Mouse (Mus musculus): ENCODE measurements around the gene S100a1. TPM values are rescaled to one million over a fixed set of nuclear protein-coding genes. Genes with fewer than 3 reads are reported as not detected.

Gene S100a1
- total and polyA plus RNA-seq, 2 experiments = 123 to 335 TPM

DNA sequence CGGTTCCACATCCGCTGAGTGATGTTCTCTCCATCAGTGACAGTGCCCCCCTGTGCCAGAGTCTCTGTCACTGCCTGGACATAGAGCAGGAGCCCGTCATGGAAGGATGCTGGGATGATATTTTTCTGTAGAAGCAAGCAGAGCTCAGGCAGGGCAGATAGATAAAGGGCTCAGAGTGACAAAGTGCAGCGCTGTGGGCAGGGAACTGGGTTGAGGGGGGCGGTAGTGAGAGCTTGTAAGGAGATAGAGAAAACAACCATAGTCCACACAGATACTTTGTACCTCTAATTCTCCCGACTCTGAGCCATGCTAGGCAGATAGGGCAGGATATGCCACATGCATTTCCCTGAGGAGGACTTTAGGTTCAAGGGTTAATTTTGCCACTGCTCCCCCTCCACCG lies 51.6 kb downstream of the S100a1 start:
- no peak overlapping the region for H3K9ac ChIP-seq (ENCODE audit: low read depth, low read length)
- no peaks in the 10 kb centered on the region; the same call in 1 of the 2 replicates for H3K79me2 ChIP-seq (ENCODE audit: control insufficient read depth, insufficient read depth, low read length)
- WGBS = 41% methylated on average over 7 of the region's 7 CpGs
- TF ChIP-seq POLR2A (IDR thresholded peaks at IDR 0.05; ENCODE audit: extremely low read depth, insufficient read depth, low read length) (no peak), CTCF (IDR thresholded peaks at IDR 0.05; ENCODE audit: low read depth, low read length) (no peak)
- no peak overlapping the region for H3K27ac ChIP-seq (replicated peaks; ENCODE audit: insufficient read depth, low read depth, low read length)
- DNase-seq (ENCODE audit: extremely low read depth, low read depth, low spot score) = no peak
- no peaks in the 10 kb centered on the region for H3K4me1 ChIP-seq (ENCODE audit: control insufficient read depth, insufficient read depth, low read length)
- peaks cover 13% of the 10 kb centered on the region for H3K27me3 ChIP-seq (ENCODE audit: control insufficient read depth, insufficient read depth, low read length)
- peak overlapping the region; percentile 14; the same call in 1 of the 2 replicates for H3K4me3 ChIP-seq (ENCODE audit: insufficient read depth, low read depth, low read length)
- H3K36me3 ChIP-seq (ENCODE audit: control insufficient read depth, insufficient read depth, low read length) = no peaks in the 10 kb centered on the region

DNA sequence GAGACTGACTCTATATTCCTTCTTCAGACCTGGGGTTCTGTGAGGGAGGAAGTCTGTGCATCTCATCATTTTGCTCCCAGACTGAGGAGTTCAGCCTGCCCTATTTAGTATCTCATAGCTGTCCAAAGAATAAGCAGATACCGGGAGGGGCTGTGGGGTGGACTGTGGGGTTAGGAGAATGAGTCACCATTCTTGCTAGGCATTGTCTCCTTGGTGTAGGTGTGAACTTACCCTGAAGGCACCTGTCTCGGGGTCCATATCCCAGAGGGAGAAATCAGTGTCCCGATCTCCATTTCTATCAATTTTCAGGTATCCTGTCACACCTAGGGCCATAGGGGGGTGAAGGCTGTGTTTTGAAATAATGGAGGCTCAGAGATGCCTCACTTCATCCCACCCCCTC lies 52.3 kb downstream of the S100a1 start:
- TF ChIP-seq POLR2A (IDR thresholded peaks at IDR 0.05; ENCODE audit: extremely low read depth, insufficient read depth, low read length) (no peak), CTCF (IDR thresholded peaks at IDR 0.05; ENCODE audit: low read depth, low read length) (no peak)
- no peak for DNase-seq (ENCODE audit: extremely low read depth, low read depth, low spot score)
- Histone ChIP-seq H3K27ac (replicated peaks; ENCODE audit: insufficient read depth, low read depth, low read length) (no peak overlapping the region), H3K79me2 (ENCODE audit: control insufficient read depth, insufficient read depth, low read length) (no peaks in the 10 kb centered on the region; the same call in 1 of the 2 replicates), H3K9ac (ENCODE audit: low read depth, low read length) (no peak overlapping the region), H3K4me3 (ENCODE audit: insufficient read depth, low read depth, low read length) (no peak overlapping the region), H3K27me3 (ENCODE audit: control insufficient read depth, insufficient read depth, low read length) (peaks cover 13% of the 10 kb centered on the region), H3K4me1 (ENCODE audit: control insufficient read depth, insufficient read depth, low read length) (no peaks in the 10 kb centered on the region), H3K36me3 (ENCODE audit: control insufficient read depth, insufficient read depth, low read length) (no peaks in the 10 kb centered on the region)
- 73% methylated on average over 3 of the region's 3 CpGs for WGBS

Other genes starting within 250 kb of the S100a1 start
- gene Dennd4b, start 249.2 kb downstream of the S100a1 start, total RNA-seq (2014; rRNA removed) = 2.2 and 2.8 TPM in 2 replicates
- 4.7 and 9.2 TPM in 2 replicates for gene Dennd4b, start 249.2 kb downstream of the S100a1 start, polyA plus RNA-seq (2012; rRNA removed)
- 6.3 and 7.7 TPM in 2 replicates for gene Gatad2b, start 221.2 kb downstream of the S100a1 start, total RNA-seq (2014; rRNA removed)
- 6.6 and 7.1 TPM in 2 replicates for gene Gatad2b, start 221.2 kb downstream of the S100a1 start, polyA plus RNA-seq (2012; rRNA removed)
- gene Slc27a3, start 124.5 kb downstream of the S100a1 start, total RNA-seq (2014; rRNA removed) = 0.37 and 1.1 TPM in 2 replicates
- gene Slc27a3, start 124.5 kb downstream of the S100a1 start, polyA plus RNA-seq (2012; rRNA removed) = 1.00 and 2.3 TPM in 2 replicates
- 8.9 and 11.3 TPM in 2 replicates for gene Ints3, start 80.8 kb downstream of the S100a1 start, total RNA-seq (2014; rRNA removed)
- gene Ints3, start 80.8 kb downstream of the S100a1 start, polyA plus RNA-seq (2012; rRNA removed) = 11.4 and 12.4 TPM in 2 replicates
- 5.6 and 8.3 TPM in 2 replicates for gene Npr1, start 48.5 kb downstream of the S100a1 start, total RNA-seq (2014; rRNA removed)
- 10.2 and 13.2 TPM in 2 replicates for gene Npr1, start 48.5 kb downstream of the S100a1 start, polyA plus RNA-seq (2012; rRNA removed)
- gene Ilf2, start 38.3 kb downstream of the S100a1 start, total RNA-seq (2014; rRNA removed) = 13.2 and 16.0 TPM in 2 replicates
- gene Ilf2, start 38.3 kb downstream of the S100a1 start, polyA plus RNA-seq (2012; rRNA removed) = 6.5 and 6.9 TPM in 2 replicates
- gene Snapin, start 23.4 kb downstream of the S100a1 start, total RNA-seq (2014; rRNA removed) = 12.8 and 18.5 TPM in 2 replicates
- 10.4 and 10.6 TPM in 2 replicates for gene Snapin, start 23.4 kb downstream of the S100a1 start, polyA plus RNA-seq (2012; rRNA removed)
- gene Chtop, start 4.9 kb downstream of the S100a1 start, total RNA-seq (2014; rRNA removed) = 30.9 and 31.0 TPM in 2 replicates
- 23.5 and 24.9 TPM in 2 replicates for gene Chtop, start 4.9 kb downstream of the S100a1 start, polyA plus RNA-seq (2012; rRNA removed)
- 70.7 and 81.7 TPM in 2 replicates for gene S100a13, start within 50 bp of the S100a1 start, total RNA-seq (2014; rRNA removed)
- gene S100a13, start within 50 bp of the S100a1 start, polyA plus RNA-seq (2012; rRNA removed) = 40.2 and 40.5 TPM in 2 replicates
- not detected in 2 replicates for gene S100a14, start 12.5 kb upstream of the S100a1 start, total RNA-seq (2014; rRNA removed)
- gene S100a14, start 12.5 kb upstream of the S100a1 start, polyA plus RNA-seq (2012; rRNA removed) = not detected in 2 replicates
- gene S100a16, start 22.9 kb upstream of the S100a1 start, total RNA-seq (2014; rRNA removed) = 38.0 and 40.7 TPM in 2 replicates
- 40.1 and 55.0 TPM in 2 replicates for gene S100a16, start 22.9 kb upstream of the S100a1 start, polyA plus RNA-seq (2012; rRNA removed)
- not detected in 2 replicates for gene S100a3, start 46.2 kb upstream of the S100a1 start, total RNA-seq (2014; rRNA removed)
- gene S100a3, start 46.2 kb upstream of the S100a1 start, polyA plus RNA-seq (2012; rRNA removed) = not detected in 2 replicates
- not detected in 2 replicates for gene S100a2, start 75.9 kb upstream of the S100a1 start, total RNA-seq (2014; rRNA removed)
- not detected in 2 replicates for gene S100a2, start 75.9 kb upstream of the S100a1 start, polyA plus RNA-seq (2012; rRNA removed)
- not detected in 2 replicates for gene Gm42674, start 87.5 kb upstream of the S100a1 start, total RNA-seq (2014; rRNA removed)
- gene Gm42674, start 87.5 kb upstream of the S100a1 start, polyA plus RNA-seq (2012; rRNA removed) = not detected in 2 replicates
- gene S100a4, start 89.4 kb upstream of the S100a1 start, total RNA-seq (2014; rRNA removed) = 2.8 and 2.9 TPM in 2 replicates
- gene S100a4, start 89.4 kb upstream of the S100a1 start, polyA plus RNA-seq (2012; rRNA removed) = 0.87 and 1.0 TPM in 2 replicates
- gene S100a5, start 94.1 kb upstream of the S100a1 start, total RNA-seq (2014; rRNA removed) = not detected in 2 replicates
- gene S100a5, start 94.1 kb upstream of the S100a1 start, polyA plus RNA-seq (2012; rRNA removed) = not detected in 2 replicates
- 2.4 and 3.6 TPM in 2 replicates for gene S100a6, start 98.5 kb upstream of the S100a1 start, total RNA-seq (2014; rRNA removed)
- 4.7 and 8.1 TPM in 2 replicates for gene S100a6, start 98.5 kb upstream of the S100a1 start, polyA plus RNA-seq (2012; rRNA removed)
- not detected in 2 replicates for gene S100a7a, start 139.6 kb upstream of the S100a1 start, total RNA-seq (2014; rRNA removed)
- not detected in 2 replicates for gene S100a7a, start 139.6 kb upstream of the S100a1 start, polyA plus RNA-seq (2012; rRNA removed)
- 1.4 and 1.7 TPM in 2 replicates for gene S100a8, start 154.6 kb upstream of the S100a1 start, total RNA-seq (2014; rRNA removed)
- 0.54 and 0.90 TPM in 2 replicates for gene S100a8, start 154.6 kb upstream of the S100a1 start, polyA plus RNA-seq (2012; rRNA removed)
- 2.6 and 3.6 TPM in 2 replicates for gene S100a9, start 181.3 kb upstream of the S100a1 start, total RNA-seq (2014; rRNA removed)
- gene S100a9, start 181.3 kb upstream of the S100a1 start, polyA plus RNA-seq (2012; rRNA removed) = 0.76 and 0.92 TPM in 2 replicates
- not detected in 2 replicates for gene Pglyrp4, start 212.5 kb upstream of the S100a1 start, total RNA-seq (2014; rRNA removed)
- gene Pglyrp4, start 212.5 kb upstream of the S100a1 start, polyA plus RNA-seq (2012; rRNA removed) = not detected in 2 replicates

Data from liver, adult 2 months (tissue).